Mouse (Mus musculus): Measurements from ENCODE around the gene Lmo2. TPM values are rescaled to one million over a fixed set of nuclear protein-coding genes. Genes with fewer than 3 reads are reported as not detected.

Lmo2 gene
- polyA plus RNA-seq, 1 experiment from 2014 or later: 19.8 TPM

DNA sequence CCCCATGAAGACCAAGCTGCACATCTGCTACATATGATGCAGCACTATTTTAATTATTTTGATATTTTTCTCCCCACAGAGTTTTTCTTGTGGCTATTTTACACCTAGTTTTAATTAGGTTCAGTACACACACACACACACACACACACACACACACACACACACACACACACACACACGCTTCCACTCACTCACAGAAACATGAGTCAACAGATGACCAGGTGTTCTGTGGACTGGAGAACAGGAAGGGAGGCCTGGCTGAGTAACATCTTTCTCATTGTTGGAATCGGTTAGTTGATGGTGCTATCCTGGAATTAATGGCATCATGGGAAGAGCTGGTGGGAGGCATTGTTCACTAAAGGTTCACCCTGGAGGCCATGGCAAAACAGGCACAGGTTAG lies 20.1 kb upstream of the Lmo2 start:
- no peak overlapping the region for H3K4me3 ChIP-seq (replicated peaks; ENCODE audit: low read length)
- no peaks in the 10 kb centered on the region for H3K4me1 ChIP-seq (replicated peaks; ENCODE audit: control insufficient read depth, insufficient read depth, low read length)
- H3K9me3 ChIP-seq (ENCODE audit: control insufficient read depth, low read length): no peaks in the 10 kb centered on the region
- H3K4me2 ChIP-seq (ENCODE audit: low read length): no peak overlapping the region
- no peak overlapping the region for H3K9ac ChIP-seq (replicated peaks; ENCODE audit: low read depth, low read length)
- WGBS: 64% methylated on average over 2 of the region's 2 CpGs
- no peak for ATAC-seq
- H3K27ac ChIP-seq (ENCODE audit: low read length): no peak overlapping the region
- no peaks in the 10 kb centered on the region for H3K36me3 ChIP-seq (ENCODE audit: control insufficient read depth, insufficient read depth)
- H3K27me3 ChIP-seq (replicated peaks; ENCODE audit: control insufficient read depth, insufficient read depth, low read length): no peaks in the 10 kb centered on the region

DNA sequence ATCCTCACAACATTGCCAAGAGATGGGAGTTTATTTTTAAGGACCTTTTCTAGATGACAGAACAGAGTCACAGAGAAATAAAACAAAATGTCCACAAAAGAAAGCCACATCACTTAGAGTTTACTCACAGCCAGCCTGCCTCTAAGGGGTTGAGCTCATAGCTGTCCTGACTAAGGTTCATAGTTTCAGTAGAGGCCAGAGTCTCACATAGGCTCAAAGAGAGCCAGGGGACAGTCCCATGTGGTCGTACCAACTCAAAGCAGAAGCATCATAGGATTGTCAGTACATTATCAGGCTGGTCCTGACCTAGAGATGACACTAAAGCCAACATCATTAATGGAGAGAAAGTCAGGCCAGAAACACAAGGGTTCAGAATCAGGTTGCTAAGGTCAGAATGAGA lies 19.2 kb upstream of the Lmo2 start:
- Histone ChIP-seq H3K4me3 (replicated peaks; ENCODE audit: low read length) (no peak overlapping the region), H3K27ac (ENCODE audit: low read length) (no peak overlapping the region), H3K9ac (replicated peaks; ENCODE audit: low read depth, low read length) (no peak overlapping the region), H3K27me3 (replicated peaks; ENCODE audit: control insufficient read depth, insufficient read depth, low read length) (no peaks in the 10 kb centered on the region), H3K4me1 (replicated peaks; ENCODE audit: control insufficient read depth, insufficient read depth, low read length) (no peaks in the 10 kb centered on the region), H3K4me2 (ENCODE audit: low read length) (no peak overlapping the region), H3K9me3 (ENCODE audit: control insufficient read depth, low read length) (no peaks in the 10 kb centered on the region), H3K36me3 (ENCODE audit: control insufficient read depth, insufficient read depth) (no peaks in the 10 kb centered on the region)
- 74% methylated on average over 1 of the region's 1 CpGs for WGBS
- ATAC-seq: no peak

DNA sequence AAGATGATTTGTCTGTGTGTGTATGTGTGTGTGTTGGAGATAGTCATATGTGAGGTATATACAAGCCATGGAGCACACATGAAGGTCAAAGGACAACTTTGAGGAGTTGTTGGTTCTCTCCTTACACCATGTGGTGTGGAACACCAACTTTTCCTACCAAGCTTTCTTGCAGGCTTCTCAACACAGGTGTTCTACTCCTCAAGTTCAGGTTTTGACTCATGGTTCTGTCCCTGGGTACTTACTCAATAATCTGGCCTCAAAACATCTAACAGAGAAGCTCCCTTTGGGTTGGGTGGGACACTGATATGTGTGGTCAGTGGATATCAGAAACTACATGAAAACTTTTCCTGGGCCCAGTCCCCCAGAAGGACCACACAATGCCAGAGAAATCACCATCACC lies 18.8 kb upstream of the Lmo2 start:
- H3K27me3 ChIP-seq (replicated peaks; ENCODE audit: control insufficient read depth, insufficient read depth, low read length): no peaks in the 10 kb centered on the region
- H3K27ac ChIP-seq (ENCODE audit: low read length): no peak overlapping the region
- H3K9me3 ChIP-seq (ENCODE audit: control insufficient read depth, low read length): no peaks in the 10 kb centered on the region
- H3K4me1 ChIP-seq (replicated peaks; ENCODE audit: control insufficient read depth, insufficient read depth, low read length): no peaks in the 10 kb centered on the region
- no peaks in the 10 kb centered on the region for H3K36me3 ChIP-seq (ENCODE audit: control insufficient read depth, insufficient read depth)
- H3K4me2 ChIP-seq (ENCODE audit: low read length): no peak overlapping the region
- ATAC-seq: no peak
- H3K4me3 ChIP-seq (replicated peaks; ENCODE audit: low read length): no peak overlapping the region
- no peak overlapping the region for H3K9ac ChIP-seq (replicated peaks; ENCODE audit: low read depth, low read length)

DNA sequence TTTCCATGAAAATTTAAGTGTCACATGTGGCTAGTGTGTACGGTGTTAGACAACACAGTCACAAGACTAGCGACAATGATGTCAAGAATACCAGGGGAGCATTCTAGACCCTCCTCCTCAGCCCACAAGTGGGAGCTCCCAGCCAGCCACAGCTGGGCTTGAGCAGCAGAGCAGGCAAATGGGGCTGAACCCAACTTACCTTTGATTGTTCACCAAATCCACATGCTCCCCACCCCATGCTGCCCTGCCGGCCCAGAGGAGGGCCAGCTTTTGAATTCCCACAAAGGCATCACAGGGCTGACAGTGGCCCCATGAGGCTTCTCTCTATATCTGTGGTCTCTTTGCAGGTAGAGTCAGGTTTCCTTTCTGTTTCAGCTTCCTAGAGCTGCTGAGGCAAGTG lies 16.7 kb upstream of the Lmo2 start:
- no peak overlapping the region for H3K4me2 ChIP-seq (ENCODE audit: low read length)
- WGBS: 59% methylated on average over 3 of the region's 3 CpGs
- H3K27ac ChIP-seq (ENCODE audit: low read length): no peak overlapping the region
- H3K4me1 ChIP-seq (replicated peaks; ENCODE audit: control insufficient read depth, insufficient read depth, low read length): no peaks in the 10 kb centered on the region
- ATAC-seq: no peak
- no peak overlapping the region for H3K9ac ChIP-seq (replicated peaks; ENCODE audit: low read depth, low read length)
- no peaks in the 10 kb centered on the region for H3K27me3 ChIP-seq (replicated peaks; ENCODE audit: control insufficient read depth, insufficient read depth, low read length)
- no peaks in the 10 kb centered on the region for H3K9me3 ChIP-seq (ENCODE audit: control insufficient read depth, low read length)
- no peak overlapping the region for H3K4me3 ChIP-seq (replicated peaks; ENCODE audit: low read length)
- H3K36me3 ChIP-seq (ENCODE audit: control insufficient read depth, insufficient read depth): no peaks in the 10 kb centered on the region

DNA sequence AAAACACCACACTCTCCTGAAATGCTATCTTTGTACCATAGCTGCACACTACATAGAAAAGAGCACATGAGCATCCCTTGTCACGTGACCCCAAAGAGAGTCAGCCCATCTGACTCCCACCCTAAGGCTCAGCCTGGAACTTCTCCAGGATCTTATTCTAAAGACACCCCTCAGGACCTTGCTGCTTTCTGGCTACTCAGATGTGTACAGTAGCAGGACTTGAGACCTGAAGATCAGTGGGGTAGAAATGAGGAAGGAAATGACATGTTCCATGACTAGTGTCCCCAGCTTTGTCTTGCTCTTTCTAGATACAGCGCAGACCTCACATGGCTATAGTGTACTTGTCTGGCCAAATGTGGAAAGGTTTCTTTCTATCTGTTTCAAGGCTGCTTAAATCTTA lies 12.9 kb upstream of the Lmo2 start:
- H3K9me3 ChIP-seq (ENCODE audit: control insufficient read depth, low read length): no peaks in the 10 kb centered on the region
- no peak overlapping the region for H3K9ac ChIP-seq (replicated peaks; ENCODE audit: low read depth, low read length)
- H3K36me3 ChIP-seq (ENCODE audit: control insufficient read depth, insufficient read depth): no peaks in the 10 kb centered on the region
- no peak overlapping the region for H3K4me3 ChIP-seq (replicated peaks; ENCODE audit: low read length)
- WGBS: 94% methylated on average over 2 of the region's 2 CpGs
- H3K4me2 ChIP-seq (ENCODE audit: low read length): no peak overlapping the region
- no peaks in the 10 kb centered on the region for H3K4me1 ChIP-seq (replicated peaks; ENCODE audit: control insufficient read depth, insufficient read depth, low read length)
- H3K27ac ChIP-seq (ENCODE audit: low read length): no peak overlapping the region
- ATAC-seq: no peak
- no peaks in the 10 kb centered on the region for H3K27me3 ChIP-seq (replicated peaks; ENCODE audit: control insufficient read depth, insufficient read depth, low read length)

DNA sequence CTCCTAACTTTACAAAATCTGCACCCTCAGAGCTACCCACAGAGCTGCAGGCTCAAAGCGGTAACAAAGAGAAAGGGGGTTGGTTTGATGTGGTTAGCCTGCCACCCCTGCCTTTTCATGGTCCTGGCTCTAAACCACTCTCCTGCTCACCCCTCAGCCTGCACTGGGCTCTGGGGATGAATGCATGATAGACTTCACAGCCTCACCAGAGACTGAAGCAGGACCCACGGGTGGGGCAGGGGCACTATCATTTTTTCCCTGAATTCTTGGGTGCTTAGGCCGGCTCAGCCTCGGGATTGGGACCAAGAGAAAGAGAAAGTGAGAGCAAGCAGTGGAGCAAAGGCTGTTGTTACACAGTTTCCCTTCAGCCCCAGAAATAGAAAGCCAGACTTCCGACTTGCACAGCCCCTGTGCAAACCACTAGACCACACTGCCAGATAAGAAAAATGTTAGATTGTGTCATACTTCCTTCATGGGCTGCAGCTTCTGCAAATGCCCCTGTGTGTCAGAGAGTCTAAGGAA lies 12.2 kb upstream of the Lmo2 start:
- no peaks in the 10 kb centered on the region for H3K36me3 ChIP-seq (ENCODE audit: control insufficient read depth, insufficient read depth)
- no peak overlapping the region for H3K4me3 ChIP-seq (replicated peaks; ENCODE audit: low read length)
- no peak overlapping the region for H3K4me2 ChIP-seq (ENCODE audit: low read length)
- ATAC-seq: no peak
- 83% methylated on average over 5 of the region's 5 CpGs for WGBS
- no peaks in the 10 kb centered on the region for H3K4me1 ChIP-seq (replicated peaks; ENCODE audit: control insufficient read depth, insufficient read depth, low read length)
- H3K27me3 ChIP-seq (replicated peaks; ENCODE audit: control insufficient read depth, insufficient read depth, low read length): no peaks in the 10 kb centered on the region
- H3K27ac ChIP-seq (ENCODE audit: low read length): no peak overlapping the region
- H3K9me3 ChIP-seq (ENCODE audit: control insufficient read depth, low read length): no peaks in the 10 kb centered on the region
- H3K9ac ChIP-seq (replicated peaks; ENCODE audit: low read depth, low read length): no peak overlapping the region

DNA sequence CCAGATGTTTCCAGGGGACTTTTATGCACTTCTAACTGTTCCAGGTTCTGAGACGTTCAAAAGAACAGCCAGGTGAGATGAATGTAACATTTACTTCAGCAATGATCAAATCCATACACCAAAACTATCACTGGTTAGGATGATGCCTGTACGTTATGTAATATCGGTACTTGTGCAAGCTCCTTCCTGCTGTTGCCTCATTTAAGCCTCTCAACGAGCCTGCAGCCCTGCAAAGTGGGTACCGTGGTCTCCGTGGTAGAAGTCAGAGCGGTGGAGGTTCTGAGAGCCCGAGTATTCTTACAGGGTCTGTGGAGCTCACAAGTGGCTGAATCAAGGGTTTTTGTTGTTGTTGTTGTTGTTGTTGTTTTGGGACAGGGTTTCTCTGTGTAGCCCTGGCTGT lies 10.9 kb upstream of the Lmo2 start:
- no peak overlapping the region for H3K27ac ChIP-seq (ENCODE audit: low read length)
- H3K4me1 ChIP-seq (replicated peaks; ENCODE audit: control insufficient read depth, insufficient read depth, low read length): no peaks in the 10 kb centered on the region
- no peak overlapping the region for H3K4me2 ChIP-seq (ENCODE audit: low read length)
- no peak overlapping the region for H3K4me3 ChIP-seq (replicated peaks; ENCODE audit: low read length)
- no peak overlapping the region for H3K9ac ChIP-seq (replicated peaks; ENCODE audit: low read depth, low read length)
- H3K27me3 ChIP-seq (replicated peaks; ENCODE audit: control insufficient read depth, insufficient read depth, low read length): no peaks in the 10 kb centered on the region
- no peaks in the 10 kb centered on the region for H3K36me3 ChIP-seq (ENCODE audit: control insufficient read depth, insufficient read depth)
- H3K9me3 ChIP-seq (ENCODE audit: control insufficient read depth, low read length): no peaks in the 10 kb centered on the region
- ATAC-seq: no peak
- 87% methylated on average over 8 of the region's 8 CpGs for WGBS

DNA sequence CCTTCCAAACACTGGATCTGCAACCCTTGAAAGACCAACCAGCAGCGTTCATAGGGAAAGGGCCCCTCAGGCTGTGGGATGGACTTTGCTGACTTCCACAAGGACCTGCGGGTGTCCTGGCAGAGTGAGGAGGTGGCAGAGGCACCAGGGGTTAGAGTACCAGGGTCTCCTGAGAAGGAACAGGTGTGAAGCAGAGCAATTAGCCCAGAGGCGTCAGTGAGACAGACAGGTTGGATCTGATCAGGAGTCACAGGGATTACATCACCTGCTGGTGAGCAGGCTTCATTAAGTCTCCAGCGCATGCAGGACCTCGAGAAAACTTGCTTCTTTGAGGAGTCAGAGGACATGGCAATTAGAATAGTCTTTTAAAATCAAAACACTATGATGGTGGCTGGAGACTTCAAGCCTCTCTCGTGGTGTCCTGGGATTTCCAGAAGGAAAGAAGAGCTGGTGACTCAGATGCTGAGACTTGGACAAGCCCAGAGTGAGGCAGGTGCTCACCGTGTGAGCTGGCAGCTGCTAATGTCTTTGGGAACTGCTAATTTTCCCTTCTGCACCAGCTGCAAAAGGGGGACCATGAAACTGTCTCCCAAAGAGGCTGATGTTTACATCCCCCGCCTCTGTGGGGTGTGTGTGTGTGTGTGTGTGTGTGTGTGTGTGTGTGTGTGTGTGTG lies 9.7 kb upstream of the Lmo2 start:
- H3K4me3 ChIP-seq (replicated peaks; ENCODE audit: low read length): no peak overlapping the region
- no peak overlapping the region for H3K9ac ChIP-seq (replicated peaks; ENCODE audit: low read depth, low read length)
- no peak for ATAC-seq
- H3K27ac ChIP-seq (ENCODE audit: low read length): no peak overlapping the region
- 59% methylated on average over 8 of the region's 8 CpGs for WGBS
- H3K9me3 ChIP-seq (ENCODE audit: control insufficient read depth, low read length): no peaks in the 10 kb centered on the region
- H3K4me1 ChIP-seq (replicated peaks; ENCODE audit: control insufficient read depth, insufficient read depth, low read length): no peaks in the 10 kb centered on the region
- no peaks in the 10 kb centered on the region for H3K36me3 ChIP-seq (ENCODE audit: control insufficient read depth, insufficient read depth)
- no peak overlapping the region for H3K4me2 ChIP-seq (ENCODE audit: low read length)
- H3K27me3 ChIP-seq (replicated peaks; ENCODE audit: control insufficient read depth, insufficient read depth, low read length): no peaks in the 10 kb centered on the region

DNA sequence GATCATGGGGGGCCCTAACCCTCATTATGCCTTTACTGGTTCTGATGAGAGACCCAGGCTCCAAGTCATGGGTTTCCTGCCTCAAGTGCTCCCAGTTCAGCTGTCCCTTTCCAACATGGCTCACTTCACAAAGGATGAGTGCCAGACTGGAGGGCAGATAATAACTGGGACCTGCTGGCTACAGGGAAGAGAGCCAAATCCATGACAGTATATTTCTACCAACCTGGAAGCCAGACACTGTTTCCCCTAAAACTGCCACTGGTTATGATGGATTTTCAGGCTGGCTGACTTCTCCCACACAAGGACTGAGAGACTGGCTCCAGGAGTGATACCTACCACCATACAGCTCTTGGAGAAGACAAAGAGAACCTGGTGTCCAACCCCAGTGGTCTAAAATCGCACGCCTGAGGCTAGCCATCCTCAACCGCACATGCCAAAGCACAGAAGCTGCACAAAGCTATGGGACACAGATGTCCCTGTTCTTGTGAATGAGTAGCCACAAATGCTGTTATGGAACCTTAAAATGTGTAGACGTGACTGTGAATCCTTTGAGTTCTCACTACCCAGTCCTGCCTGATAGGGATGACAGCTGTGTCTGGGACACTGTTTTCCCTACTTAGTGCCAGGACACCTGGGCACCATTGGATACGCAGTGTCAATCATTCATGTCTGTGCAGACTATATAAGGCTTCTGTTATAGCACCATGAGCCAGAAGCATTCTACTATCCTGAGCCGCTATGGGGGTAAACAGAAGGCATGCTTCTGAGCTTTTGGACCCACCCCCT lies 4.5 kb upstream of the Lmo2 start:
- H3K4me3 ChIP-seq (replicated peaks; ENCODE audit: low read length): no peak overlapping the region
- H3K36me3 ChIP-seq (ENCODE audit: control insufficient read depth, insufficient read depth): no peaks in the 10 kb centered on the region
- 68% methylated on average over 6 of the region's 6 CpGs for WGBS
- ATAC-seq: peak; percentile 87
- peak overlapping the region; percentile 37; the same call in 1 of the 2 replicates for H3K27ac ChIP-seq (ENCODE audit: low read length)
- no peaks in the 10 kb centered on the region for H3K9me3 ChIP-seq (ENCODE audit: control insufficient read depth, low read length)
- no peak overlapping the region for H3K9ac ChIP-seq (replicated peaks; ENCODE audit: low read depth, low read length)
- peaks cover 6% of the 10 kb centered on the region; the same call in 1 of the 2 replicates for H3K4me1 ChIP-seq (replicated peaks; ENCODE audit: control insufficient read depth, insufficient read depth, low read length)
- no peaks in the 10 kb centered on the region for H3K27me3 ChIP-seq (replicated peaks; ENCODE audit: control insufficient read depth, insufficient read depth, low read length)
- no peak overlapping the region for H3K4me2 ChIP-seq (ENCODE audit: low read length)
